Mouse (Mus musculus) frontal cortex, adult (tissue): ENCODE measurements at regions not wholly inside any gene's neighbourhood (a gene's known extent, or its start where the extent isn't known, plus 50 kb on each side); places are given as distances from the start of the nearest gene placed in this dataset.
A peak's percentile ranks its signal among the peaks of the same experiment; 100 is the strongest.

ENCODE experiments used
- ATAC-seq: cut with Nextera tagmentation; 2 replicates; pipeline ENCODE4 v1.9.2; 2017; ENCODE audit warnings: mild to moderate bottlenecking, moderate library complexity, mixed read lengths; ENCODE audit not compliant: low TSS enrichment

GRCm38 (mm10) chr8:8054224-8054916, 606.7 kb downstream of the Efnb2 start:
- no peak for ATAC-seq

DNA sequence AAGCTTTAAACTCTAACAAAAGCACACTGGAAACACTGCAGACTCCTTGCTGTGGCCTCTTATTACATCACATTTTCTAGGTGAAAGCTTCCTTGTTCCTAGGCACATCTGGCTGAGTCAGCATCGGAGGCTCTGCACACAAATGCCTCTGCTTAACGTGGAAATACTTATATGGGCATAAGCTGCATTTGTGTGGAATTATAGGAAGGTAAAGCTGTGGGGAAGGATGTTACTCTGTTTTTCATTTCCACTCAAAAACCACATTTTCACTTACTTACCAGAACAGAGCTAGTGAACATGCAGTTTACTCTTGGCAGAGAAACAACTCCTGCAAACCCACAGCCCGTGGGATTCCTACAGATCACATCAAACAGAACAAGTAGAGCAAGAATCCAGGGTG, 609.9 kb downstream of the Efnb2 start:
- peak; percentile 58 for ATAC-seq

DNA sequence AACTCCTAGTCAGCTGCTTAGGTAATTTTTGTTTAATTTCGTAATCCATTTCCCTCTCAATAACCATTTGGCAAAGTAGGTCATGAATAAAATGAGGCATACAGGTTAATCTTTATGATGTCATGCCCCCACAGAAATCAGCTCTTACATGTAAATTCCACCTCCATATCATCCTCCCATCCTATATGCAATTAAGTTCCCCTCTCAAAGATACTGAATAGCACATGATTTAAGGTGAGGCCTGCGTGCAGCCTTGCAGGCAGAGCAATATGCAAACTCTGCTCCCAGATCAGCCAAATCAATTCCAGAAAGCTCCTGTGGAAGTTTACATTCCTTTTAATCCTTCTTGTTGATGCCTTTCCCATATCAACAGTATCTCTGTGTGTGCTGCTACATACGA, 610.3 kb downstream of the Efnb2 start:
- ATAC-seq: no peak

DNA sequence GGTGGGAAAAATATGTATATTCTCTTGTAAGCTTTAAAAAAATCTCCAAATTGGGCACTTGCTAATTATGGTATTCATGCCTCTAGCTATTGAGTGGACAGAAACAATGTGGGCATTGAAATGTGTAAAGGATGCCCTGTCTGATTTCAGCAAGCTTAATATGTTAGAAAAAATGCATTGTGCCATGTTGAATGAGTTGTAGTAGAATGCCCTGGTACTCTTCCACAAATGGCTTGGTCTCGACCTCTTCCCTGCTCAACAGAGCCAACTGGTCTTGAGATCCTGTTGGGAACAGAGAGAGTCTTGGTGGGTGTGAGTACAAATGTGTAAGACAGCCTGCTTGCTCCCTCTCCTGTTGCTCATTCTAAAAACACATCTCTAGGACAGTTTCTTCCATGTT, 616.1 kb downstream of the Efnb2 start:
- no peak for ATAC-seq

- no peak for ATAC-seq
Measured at GRCm38 (mm10) chr8:8044296-8044695, 616.7 kb downstream of the Efnb2 start.

- no peak for ATAC-seq
Measured at GRCm38 (mm10) chr8:8037929-8038328, 623.1 kb downstream of the Efnb2 start.

- no peak for ATAC-seq
Measured at GRCm38 (mm10) chr8:8011151-8011550, 649.9 kb downstream of the Efnb2 start.

DNA sequence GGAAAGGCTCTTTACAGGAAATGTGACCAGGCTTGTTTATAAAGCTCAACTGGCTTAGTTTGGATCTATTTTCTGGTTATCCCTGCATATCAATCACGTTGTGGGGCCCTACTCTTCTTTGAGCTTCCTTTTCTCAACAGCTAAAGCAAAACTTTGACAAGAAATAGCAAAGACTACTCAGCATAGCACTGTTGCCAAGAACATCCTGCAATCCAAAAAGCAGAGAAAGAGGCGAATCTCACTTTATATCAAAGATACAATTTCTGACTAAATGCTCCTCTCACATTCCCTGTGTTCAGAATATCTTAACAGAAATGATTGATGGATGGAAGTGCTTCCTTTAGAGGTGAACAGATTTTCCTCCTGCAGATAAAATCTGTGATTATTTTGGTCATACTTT, 666.1 kb downstream of the Efnb2 start:
- peak; percentile 67 for ATAC-seq

- ATAC-seq: no peak
Measured at GRCm38 (mm10) chr8:7988820-7989219, 672.2 kb downstream of the Efnb2 start.

GRCm38 (mm10) chr8:7977020-7977419, 684.0 kb downstream of the Efnb2 start:
- no peak for ATAC-seq

DNA sequence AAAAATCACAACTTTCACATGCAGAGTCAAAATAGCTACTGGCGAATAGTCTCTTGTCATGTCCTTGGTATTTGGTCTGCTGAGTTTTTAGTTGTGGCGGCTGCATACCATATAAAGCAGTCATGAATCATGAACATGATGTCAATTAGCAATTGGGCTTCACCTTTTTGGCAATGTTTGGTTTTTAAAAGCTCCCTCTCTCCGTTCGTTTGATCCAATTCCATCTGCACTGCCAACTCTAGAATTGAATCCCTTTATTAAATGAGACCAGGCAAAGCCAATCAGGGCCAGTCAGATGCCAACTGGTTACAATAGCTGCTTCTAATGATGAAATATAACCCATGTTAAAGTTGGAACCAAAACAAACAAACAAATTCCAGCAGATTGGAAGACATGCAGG, 687.3 kb downstream of the Efnb2 start:
- no peak for ATAC-seq

- no peak for ATAC-seq
Measured at GRCm38 (mm10) chr8:7964276-7964675, 696.8 kb downstream of the Efnb2 start.

- ATAC-seq: no peak
Measured at GRCm38 (mm10) chr8:7956745-7957144, 704.3 kb downstream of the Efnb2 start.

GRCm38 (mm10) chr8:7954851-7955250, 706.2 kb downstream of the Efnb2 start:
- peak; percentile 91 for ATAC-seq

- ATAC-seq: peak; percentile 59; the same call in 1 of the 2 replicates
Measured at GRCm38 (mm10) chr8:7945966-7946775, 714.9 kb downstream of the Efnb2 start.

- no peak for ATAC-seq
Measured at GRCm38 (mm10) chr8:7936596-7936995, 724.4 kb downstream of the Efnb2 start.

GRCm38 (mm10) chr8:7919416-7919815, 741.6 kb downstream of the Efnb2 start:
- no peak for ATAC-seq

DNA sequence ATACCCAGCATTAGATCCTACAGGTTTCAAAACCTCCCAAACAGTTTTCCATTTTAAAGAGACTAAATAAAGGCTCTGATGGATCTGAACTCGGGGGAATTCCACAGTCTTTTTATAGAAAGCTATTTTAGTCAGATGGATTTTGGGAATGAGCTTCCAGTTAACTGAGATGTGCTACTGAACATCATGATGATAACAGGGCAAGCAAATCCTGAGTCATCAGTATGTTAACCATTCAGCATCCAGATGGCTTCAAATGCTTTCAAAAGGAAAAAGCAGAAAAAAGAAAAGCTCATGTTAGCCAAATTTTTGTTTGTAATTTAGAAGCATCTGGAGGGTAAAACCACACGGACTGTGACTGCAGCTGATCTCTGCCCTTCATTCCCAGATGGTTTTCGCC, 766.7 kb downstream of the Efnb2 start:
- peak; percentile 79 for ATAC-seq

DNA sequence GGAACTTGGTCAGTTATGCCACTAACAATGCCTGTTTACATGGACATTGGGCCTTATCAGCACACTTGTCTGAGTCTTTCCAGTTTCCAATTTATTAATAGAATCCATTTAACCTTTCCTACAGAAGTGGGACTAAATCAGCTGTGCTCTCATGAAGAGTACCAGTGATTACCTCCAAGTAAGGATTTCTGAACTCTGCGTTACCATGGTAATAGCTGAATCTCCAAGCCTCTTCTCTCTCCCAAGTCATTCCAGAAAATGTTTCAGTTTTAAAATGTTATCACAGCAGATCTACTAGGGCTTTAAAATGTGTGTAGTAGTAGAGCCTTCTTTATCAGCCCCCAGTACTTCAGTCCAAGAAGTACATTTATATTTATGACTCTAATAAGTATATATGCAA, 807.9 kb downstream of the Efnb2 start:
- peak; percentile 78 for ATAC-seq

DNA sequence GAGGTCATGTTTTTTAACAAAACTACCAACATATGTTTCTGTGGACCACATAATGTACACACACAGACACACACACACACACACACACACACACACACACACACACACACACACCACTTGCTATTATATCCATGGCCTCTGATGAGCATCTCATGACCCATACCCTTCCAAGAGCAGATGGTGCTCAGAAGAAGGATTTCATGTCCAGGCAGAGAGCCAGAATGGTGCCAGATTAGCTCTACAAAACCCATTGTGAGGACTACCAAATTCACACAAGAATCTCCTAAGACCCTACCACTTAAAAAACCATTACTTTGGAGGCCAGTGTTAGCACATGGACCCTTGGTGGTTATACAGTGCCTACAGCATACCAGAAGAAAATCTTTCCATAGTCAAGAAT, 810.5 kb downstream of the Efnb2 start:
- no peak for ATAC-seq

DNA sequence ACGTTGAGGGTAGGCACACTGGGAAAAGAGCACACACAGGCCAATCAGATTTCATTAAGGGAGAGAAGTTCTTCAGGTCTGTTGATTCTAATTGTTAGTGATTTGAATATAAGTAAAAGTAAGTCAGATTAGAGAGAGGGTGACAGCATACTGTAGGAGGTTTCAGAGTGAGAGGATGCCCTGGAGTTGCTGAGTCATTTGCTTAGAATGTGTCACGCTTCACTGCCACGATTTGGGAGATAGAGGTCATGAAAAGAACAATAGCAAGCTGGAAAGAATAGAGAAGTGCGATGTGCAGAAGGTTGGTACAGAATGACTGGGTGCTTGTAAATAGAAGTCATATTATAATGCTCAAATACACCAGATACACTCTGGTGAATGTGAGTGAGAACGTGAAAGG, 829.1 kb downstream of the Efnb2 start:
- ATAC-seq: no peak

- no peak for ATAC-seq
Measured at GRCm38 (mm10) chr8:7827811-7828210, 833.2 kb downstream of the Efnb2 start.

DNA sequence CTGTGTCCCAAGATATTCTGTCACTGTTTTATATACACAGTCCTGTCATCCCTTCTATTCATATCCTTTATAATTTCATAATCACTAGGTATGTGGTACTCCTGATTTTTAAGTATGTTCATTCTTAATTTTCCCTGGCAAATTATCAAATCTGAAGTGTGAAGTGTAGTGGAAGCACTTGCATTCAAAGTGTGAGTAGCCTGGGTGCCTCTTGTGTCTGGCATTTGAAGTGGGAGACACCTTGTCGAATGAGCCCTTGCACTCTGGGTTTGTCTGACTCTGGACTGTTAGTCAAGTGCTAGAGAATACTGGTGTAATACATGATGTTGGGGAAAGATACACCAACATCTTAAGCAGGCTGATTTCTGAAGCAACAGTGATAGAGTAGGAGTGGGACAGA, 852.6 kb downstream of the Efnb2 start:
- no peak for ATAC-seq
